Mouse (Mus musculus): ENCODE data around the gene Bcl2l13. TPM values are rescaled to one million over a fixed set of nuclear protein-coding genes. Genes with fewer than 3 reads are reported as not detected.

Gene Bcl2l13
- polyA plus RNA-seq, 1 experiment from 2014 or later, result 35.2 TPM

DNA sequence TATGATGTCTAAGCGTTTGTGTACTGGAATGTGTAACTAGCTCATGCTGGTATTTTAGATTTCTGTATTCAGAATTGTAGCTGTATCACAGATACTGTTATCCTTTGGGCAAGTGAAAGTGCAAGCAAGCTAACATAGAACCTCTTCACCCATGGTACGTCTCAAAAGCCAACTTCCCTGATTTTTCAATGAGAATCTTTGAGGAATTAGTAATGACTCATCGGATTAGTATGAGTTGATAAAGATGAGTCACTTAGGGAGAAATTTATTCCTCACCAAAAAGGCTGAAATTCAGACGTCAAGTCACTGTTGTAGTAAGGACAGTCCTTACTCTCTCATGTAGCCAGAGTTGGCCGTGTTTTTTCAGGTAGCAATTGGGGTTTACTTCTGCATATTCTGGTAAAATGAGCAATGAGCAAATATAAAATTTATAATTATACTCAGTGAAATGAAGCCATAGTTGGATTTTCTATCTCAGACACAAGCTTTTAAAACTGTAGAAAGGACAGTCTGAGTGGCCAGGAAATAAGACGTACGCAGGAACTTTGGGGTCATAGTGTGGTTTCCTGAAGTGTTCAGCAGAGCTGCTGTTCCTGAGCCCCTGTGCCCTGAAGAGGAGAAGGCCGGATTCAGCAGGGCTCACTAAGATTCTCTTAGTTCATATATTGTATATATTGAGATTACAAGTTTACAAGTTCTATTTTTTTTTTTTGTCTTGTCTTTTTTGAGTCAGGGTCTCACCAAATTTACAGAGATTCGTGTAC lies 30.2 kb downstream of the Bcl2l13 start:
- H3K27me3 ChIP-seq (ENCODE audit: control insufficient read depth, insufficient read depth, low read length), result no peaks in the 10 kb centered on the region
- ATAC-seq (ENCODE audit: insufficient number of reproducible peaks, low FRiP score, low TSS enrichment, low read depth) (no peak), DNase-seq (ENCODE audit: low spot score) (no peak)
- no peak overlapping the region for H3K4me3 ChIP-seq (ENCODE audit: low read depth, low read length)
- no peak overlapping the region for H3K9ac ChIP-seq (ENCODE audit: low read length)
- no peaks in the 10 kb centered on the region for H3K4me1 ChIP-seq (ENCODE audit: control insufficient read depth, insufficient read depth, low read length)
- peaks cover 4% of the 10 kb centered on the region; the same call in 1 of the 2 replicates for H3K36me3 ChIP-seq (ENCODE audit: control insufficient read depth, insufficient read depth, low read length)
- H3K4me2 ChIP-seq (ENCODE audit: low read depth, severe bottlenecking), result no peak overlapping the region
- H3K9me3 ChIP-seq (ENCODE audit: control insufficient read depth, low read length), result no peaks in the 10 kb centered on the region
- no peak overlapping the region for H3K27ac ChIP-seq (replicated peaks; ENCODE audit: low read depth, low read length)
- WGBS, result 90% methylated on average over 9 of the region's 9 CpGs

DNA sequence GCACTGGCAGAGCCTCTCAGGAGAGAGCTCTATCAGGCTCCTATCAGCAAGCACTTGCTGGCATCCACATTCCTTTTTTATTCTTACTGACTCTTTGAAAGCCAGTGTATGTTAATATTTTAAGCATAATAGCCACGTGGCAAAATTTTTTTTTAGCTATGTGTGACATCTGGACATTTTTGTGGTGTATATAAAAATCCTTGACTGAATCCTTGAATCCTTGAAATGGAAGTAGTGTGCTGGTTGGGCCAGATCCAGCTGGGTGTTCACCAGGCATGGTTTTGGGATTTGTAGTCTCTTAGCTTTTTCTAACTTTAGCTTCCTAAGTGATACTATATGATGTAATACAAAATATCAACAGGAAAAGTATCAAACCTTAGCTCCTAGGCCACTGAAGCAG lies 32.8 kb downstream of the Bcl2l13 start:
- DNase-seq (ENCODE audit: low spot score), result no peak
- ATAC-seq (ENCODE audit: insufficient number of reproducible peaks, low FRiP score, low TSS enrichment, low read depth), result no peak
- Histone ChIP-seq H3K4me1 (ENCODE audit: control insufficient read depth, insufficient read depth, low read length) (no peaks in the 10 kb centered on the region), H3K4me3 (ENCODE audit: low read depth, low read length) (no peak overlapping the region), H3K36me3 (ENCODE audit: control insufficient read depth, insufficient read depth, low read length) (peaks cover 7% of the 10 kb centered on the region; the same call in 1 of the 2 replicates), H3K9ac (ENCODE audit: low read length) (no peak overlapping the region), H3K4me2 (ENCODE audit: low read depth, severe bottlenecking) (no peak overlapping the region), H3K27me3 (ENCODE audit: control insufficient read depth, insufficient read depth, low read length) (no peaks in the 10 kb centered on the region), H3K27ac (replicated peaks; ENCODE audit: low read depth, low read length) (no peak overlapping the region), H3K9me3 (ENCODE audit: control insufficient read depth, low read length) (no peaks in the 10 kb centered on the region)
- 77% methylated on average over 1 of the region's 1 CpGs for WGBS

DNA sequence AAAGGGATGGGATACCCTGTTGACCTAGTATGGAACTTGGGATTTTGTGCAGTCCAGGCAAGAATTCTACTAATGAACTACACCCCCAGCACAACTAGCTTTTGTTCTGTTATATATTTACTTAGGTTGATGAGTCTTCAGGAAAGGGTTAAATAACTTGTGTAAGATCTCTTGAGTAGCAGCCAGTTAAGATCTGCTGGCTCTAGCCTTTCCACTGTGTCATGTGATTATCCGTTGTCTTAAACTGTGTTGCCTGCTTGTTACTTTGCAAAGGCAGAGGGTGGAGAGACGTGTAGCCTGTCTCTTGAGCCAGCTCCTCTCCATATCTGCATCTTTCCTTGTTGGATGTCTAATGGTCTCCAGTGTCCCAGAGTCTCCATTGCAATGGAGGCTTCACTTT lies 35.3 kb downstream of the Bcl2l13 start:
- ATAC-seq (ENCODE audit: insufficient number of reproducible peaks, low FRiP score, low TSS enrichment, low read depth), result no peak
- Histone ChIP-seq H3K4me1 (ENCODE audit: control insufficient read depth, insufficient read depth, low read length) (no peaks in the 10 kb centered on the region), H3K4me3 (ENCODE audit: low read depth, low read length) (no peak overlapping the region), H3K36me3 (ENCODE audit: control insufficient read depth, insufficient read depth, low read length) (peaks cover 7% of the 10 kb centered on the region; the same call in 1 of the 2 replicates), H3K9me3 (ENCODE audit: control insufficient read depth, low read length) (no peaks in the 10 kb centered on the region), H3K9ac (ENCODE audit: low read length) (no peak overlapping the region), H3K4me2 (ENCODE audit: low read depth, severe bottlenecking) (no peak overlapping the region), H3K27me3 (ENCODE audit: control insufficient read depth, insufficient read depth, low read length) (no peaks in the 10 kb centered on the region), H3K27ac (replicated peaks; ENCODE audit: low read depth, low read length) (no peak overlapping the region)
- no peak for DNase-seq (ENCODE audit: low spot score)
- WGBS, result 89% methylated on average over 2 of the region's 2 CpGs

DNA sequence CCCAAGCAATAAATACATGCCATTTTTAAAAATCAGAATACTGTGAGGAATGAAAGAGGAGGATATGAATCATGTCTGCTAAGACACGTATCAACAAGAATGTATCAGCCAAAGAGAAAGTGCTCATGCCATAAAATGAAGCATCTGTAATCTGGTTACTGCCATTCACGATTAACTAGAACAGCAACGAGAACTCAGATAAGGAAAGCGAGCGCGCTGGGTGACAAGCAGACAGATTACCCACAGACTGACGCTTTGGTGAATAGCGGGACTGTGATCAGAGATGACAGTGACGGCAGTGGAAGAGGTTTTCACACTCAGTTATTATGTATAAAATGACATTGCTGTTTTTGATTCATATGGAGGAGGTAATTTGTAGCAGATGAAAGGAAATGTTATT lies 37.9 kb downstream of the Bcl2l13 start:
- Histone ChIP-seq H3K9ac (ENCODE audit: low read length) (no peak overlapping the region), H3K4me3 (ENCODE audit: low read depth, low read length) (no peak overlapping the region), H3K4me1 (ENCODE audit: control insufficient read depth, insufficient read depth, low read length) (no peaks in the 10 kb centered on the region), H3K36me3 (ENCODE audit: control insufficient read depth, insufficient read depth, low read length) (peaks cover 5% of the 10 kb centered on the region; the same call in 1 of the 2 replicates), H3K27ac (replicated peaks; ENCODE audit: low read depth, low read length) (no peak overlapping the region), H3K27me3 (ENCODE audit: control insufficient read depth, insufficient read depth, low read length) (no peaks in the 10 kb centered on the region), H3K9me3 (ENCODE audit: control insufficient read depth, low read length) (no peaks in the 10 kb centered on the region), H3K4me2 (ENCODE audit: low read depth, severe bottlenecking) (no peak overlapping the region)
- 63% methylated on average over 9 of the region's 9 CpGs for WGBS
- no peak for ATAC-seq (ENCODE audit: insufficient number of reproducible peaks, low FRiP score, low TSS enrichment, low read depth)
- no peak for DNase-seq (ENCODE audit: low spot score)

DNA sequence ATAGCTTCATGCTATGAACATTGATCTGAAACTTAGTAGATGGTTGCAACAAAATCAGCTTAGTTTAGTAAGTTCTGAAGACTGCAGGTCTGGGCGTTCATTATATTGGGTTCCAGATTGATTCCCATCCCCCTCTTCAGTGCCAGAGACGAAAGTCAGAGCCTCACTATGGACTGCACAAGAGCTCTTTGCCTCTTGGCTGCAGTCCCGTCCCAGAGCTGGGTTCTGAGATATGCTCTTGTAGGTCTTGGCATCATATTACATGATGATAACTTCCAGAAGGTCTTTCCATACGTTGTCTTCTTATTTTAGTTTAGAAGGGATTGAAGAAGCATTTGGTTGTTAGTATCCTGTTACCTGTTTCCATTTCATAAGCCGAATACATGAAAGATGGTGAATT lies 43.0 kb downstream of the Bcl2l13 start:
- no peak for DNase-seq (ENCODE audit: low spot score)
- Histone ChIP-seq H3K4me2 (ENCODE audit: low read depth, severe bottlenecking) (no peak overlapping the region), H3K4me3 (ENCODE audit: low read depth, low read length) (no peak overlapping the region), H3K27ac (replicated peaks; ENCODE audit: low read depth, low read length) (no peak overlapping the region), H3K4me1 (ENCODE audit: control insufficient read depth, insufficient read depth, low read length) (no peaks in the 10 kb centered on the region), H3K36me3 (ENCODE audit: control insufficient read depth, insufficient read depth, low read length) (no peaks in the 10 kb centered on the region; the same call in 1 of the 2 replicates), H3K9ac (ENCODE audit: low read length) (no peak overlapping the region), H3K27me3 (ENCODE audit: control insufficient read depth, insufficient read depth, low read length) (no peaks in the 10 kb centered on the region), H3K9me3 (ENCODE audit: control insufficient read depth, low read length) (no peaks in the 10 kb centered on the region)
- WGBS, result 81% methylated on average over 5 of the region's 5 CpGs
- no peak for ATAC-seq (ENCODE audit: insufficient number of reproducible peaks, low FRiP score, low TSS enrichment, low read depth)

DNA sequence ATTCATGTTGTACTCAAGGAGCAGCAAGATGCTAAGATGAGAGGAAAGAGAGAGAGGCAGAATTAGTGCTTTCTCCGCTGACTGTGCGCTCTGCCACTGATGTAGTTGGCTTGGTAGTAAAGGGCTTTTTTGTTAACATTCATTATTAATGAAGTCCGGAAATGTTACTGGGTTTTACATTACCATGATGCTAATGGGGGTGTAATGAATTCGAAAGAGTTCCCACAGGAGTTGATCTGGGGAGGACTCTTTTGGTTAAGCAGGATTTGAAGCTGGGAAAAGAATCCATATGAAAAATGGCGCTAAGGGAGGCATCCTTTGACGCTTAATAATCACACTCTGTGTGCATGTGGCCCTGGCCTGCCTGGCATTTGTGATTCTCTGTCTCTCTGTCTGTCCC lies 48.4 kb downstream of the Bcl2l13 start:
- Histone ChIP-seq H3K27me3 (ENCODE audit: control insufficient read depth, insufficient read depth, low read length) (no peaks in the 10 kb centered on the region), H3K9me3 (ENCODE audit: control insufficient read depth, low read length) (no peaks in the 10 kb centered on the region), H3K4me2 (ENCODE audit: low read depth, severe bottlenecking) (no peak overlapping the region), H3K9ac (ENCODE audit: low read length) (no peak overlapping the region), H3K36me3 (ENCODE audit: control insufficient read depth, insufficient read depth, low read length) (peaks cover 4% of the 10 kb centered on the region), H3K4me3 (ENCODE audit: low read depth, low read length) (no peak overlapping the region), H3K27ac (replicated peaks; ENCODE audit: low read depth, low read length) (no peak overlapping the region), H3K4me1 (ENCODE audit: control insufficient read depth, insufficient read depth, low read length) (no peaks in the 10 kb centered on the region)
- WGBS, result 96% methylated on average over 6 of the region's 6 CpGs
- DNase-seq (ENCODE audit: low spot score), result no peak
- ATAC-seq (ENCODE audit: insufficient number of reproducible peaks, low FRiP score, low TSS enrichment, low read depth), result no peak

DNA sequence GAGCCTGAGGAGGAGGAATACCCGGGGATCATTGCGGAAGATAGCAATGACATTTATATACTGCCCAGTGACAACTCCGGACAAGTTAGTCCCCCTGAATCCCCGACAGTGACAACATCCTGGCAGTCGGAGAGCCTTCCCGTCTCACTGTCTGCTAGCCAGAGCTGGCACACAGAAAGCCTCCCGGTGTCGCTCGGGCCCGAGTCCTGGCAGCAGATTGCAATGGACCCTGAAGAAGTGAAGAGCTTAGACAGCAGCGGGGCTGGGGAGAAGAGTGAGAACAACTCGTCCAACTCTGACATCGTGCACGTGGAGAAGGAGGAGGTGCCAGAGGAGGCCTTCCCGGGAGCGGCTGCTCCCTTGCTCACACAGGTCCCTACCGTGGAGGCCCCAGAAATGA lies 50.7 kb downstream of the Bcl2l13 start:
- 89% methylated on average over 17 of the region's 17 CpGs for WGBS
- H3K9ac ChIP-seq (ENCODE audit: low read length), result no peak overlapping the region
- no peaks in the 10 kb centered on the region for H3K27me3 ChIP-seq (ENCODE audit: control insufficient read depth, insufficient read depth, low read length)
- H3K36me3 ChIP-seq (ENCODE audit: control insufficient read depth, insufficient read depth, low read length), result peaks cover 4% of the 10 kb centered on the region
- H3K9me3 ChIP-seq (ENCODE audit: control insufficient read depth, low read length), result no peaks in the 10 kb centered on the region
- H3K4me1 ChIP-seq (ENCODE audit: control insufficient read depth, insufficient read depth, low read length), result no peaks in the 10 kb centered on the region
- H3K4me3 ChIP-seq (ENCODE audit: low read depth, low read length), result no peak overlapping the region
- no peak overlapping the region for H3K27ac ChIP-seq (replicated peaks; ENCODE audit: low read depth, low read length)
- DNase-seq (ENCODE audit: low spot score), result no peak
- ATAC-seq (ENCODE audit: insufficient number of reproducible peaks, low FRiP score, low TSS enrichment, low read depth), result no peak
- no peak overlapping the region for H3K4me2 ChIP-seq (ENCODE audit: low read depth, severe bottlenecking)

DNA sequence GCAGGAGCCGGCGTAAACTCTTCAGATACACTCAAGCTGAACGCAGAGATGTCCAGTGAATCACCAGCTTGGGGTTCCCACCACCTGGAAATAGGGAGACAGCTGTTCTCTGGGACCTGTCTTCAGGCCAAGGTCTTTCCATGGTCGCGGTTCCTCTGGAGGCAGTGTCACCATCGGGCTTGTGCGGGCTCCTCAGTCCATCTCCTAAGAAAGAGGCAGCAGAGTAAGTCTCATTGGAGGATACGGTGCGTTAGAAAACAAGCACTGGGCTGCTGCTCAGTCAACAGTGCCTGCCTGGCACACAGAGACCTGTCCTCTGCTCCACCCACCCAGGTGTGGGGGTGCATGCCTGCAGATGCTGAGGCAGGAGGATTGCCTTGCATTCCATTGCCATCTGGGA lies 58.1 kb downstream of the Bcl2l13 start:
- ATAC-seq (ENCODE audit: insufficient number of reproducible peaks, low FRiP score, low TSS enrichment, low read depth), result no peak
- Histone ChIP-seq H3K27ac (replicated peaks; ENCODE audit: low read depth, low read length) (no peak overlapping the region), H3K4me1 (ENCODE audit: control insufficient read depth, insufficient read depth, low read length) (no peaks in the 10 kb centered on the region), H3K9me3 (ENCODE audit: control insufficient read depth, low read length) (no peaks in the 10 kb centered on the region), H3K9ac (ENCODE audit: low read length) (no peak overlapping the region), H3K27me3 (ENCODE audit: control insufficient read depth, insufficient read depth, low read length) (no peaks in the 10 kb centered on the region), H3K4me2 (ENCODE audit: low read depth, severe bottlenecking) (no peak overlapping the region), H3K4me3 (ENCODE audit: low read depth, low read length) (no peak overlapping the region), H3K36me3 (ENCODE audit: control insufficient read depth, insufficient read depth, low read length) (peaks cover 3% of the 10 kb centered on the region; the same call in 1 of the 2 replicates)
- WGBS, result 98% methylated on average over 9 of the region's 9 CpGs
- no peak for DNase-seq (ENCODE audit: low spot score)

DNA sequence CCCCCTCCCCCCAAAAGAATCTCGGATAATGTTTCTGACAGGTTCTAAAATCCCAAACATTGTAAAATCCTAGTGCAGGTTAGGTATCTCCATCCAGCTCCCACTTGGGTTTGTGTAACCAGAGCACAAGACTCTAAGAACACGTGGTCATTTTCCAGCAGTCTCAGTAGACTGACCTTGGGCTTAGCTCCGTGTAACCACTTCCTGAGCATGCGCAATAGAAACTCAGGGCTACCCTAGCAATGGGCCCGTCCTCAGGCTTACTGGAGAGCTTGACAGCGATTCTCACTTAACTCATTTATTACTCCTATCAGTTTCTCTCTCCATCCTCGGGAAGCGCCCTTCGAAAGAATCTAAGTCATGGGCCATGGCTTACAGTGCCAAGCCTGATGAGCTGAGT lies 58.5 kb downstream of the Bcl2l13 start:
- no peaks in the 10 kb centered on the region for H3K27me3 ChIP-seq (ENCODE audit: control insufficient read depth, insufficient read depth, low read length)
- 88% methylated on average over 9 of the region's 9 CpGs for WGBS
- no peak overlapping the region for H3K27ac ChIP-seq (replicated peaks; ENCODE audit: low read depth, low read length)
- no peak overlapping the region for H3K9ac ChIP-seq (ENCODE audit: low read length)
- H3K36me3 ChIP-seq (ENCODE audit: control insufficient read depth, insufficient read depth, low read length), result peaks cover 3% of the 10 kb centered on the region; the same call in 1 of the 2 replicates
- ATAC-seq (ENCODE audit: insufficient number of reproducible peaks, low FRiP score, low TSS enrichment, low read depth), result no peak
- no peak overlapping the region for H3K4me2 ChIP-seq (ENCODE audit: low read depth, severe bottlenecking)
- H3K9me3 ChIP-seq (ENCODE audit: control insufficient read depth, low read length), result no peaks in the 10 kb centered on the region
- H3K4me1 ChIP-seq (ENCODE audit: control insufficient read depth, insufficient read depth, low read length), result no peaks in the 10 kb centered on the region
- no peak for DNase-seq (ENCODE audit: low spot score)
- no peak overlapping the region for H3K4me3 ChIP-seq (ENCODE audit: low read depth, low read length)
